Mouse (Mus musculus) liver, postnatal 0 days (tissue): ENCODE results near the gene Myl10.

ENCODE experiments used
- CTCF ChIP-seq: sonication (generic); IDR thresholded peaks from 2 replicates; pipeline ENCODE4 v1.5.1; 2016; ENCODE audit warnings: antibody characterized with exemption, low read depth
- EP300 ChIP-seq: IDR thresholded peaks from 2 replicates; pipeline ENCODE4 v1.6.1; 2016; ENCODE audit warnings: antibody characterized with exemption, low read depth, mild to moderate bottlenecking

DNA sequence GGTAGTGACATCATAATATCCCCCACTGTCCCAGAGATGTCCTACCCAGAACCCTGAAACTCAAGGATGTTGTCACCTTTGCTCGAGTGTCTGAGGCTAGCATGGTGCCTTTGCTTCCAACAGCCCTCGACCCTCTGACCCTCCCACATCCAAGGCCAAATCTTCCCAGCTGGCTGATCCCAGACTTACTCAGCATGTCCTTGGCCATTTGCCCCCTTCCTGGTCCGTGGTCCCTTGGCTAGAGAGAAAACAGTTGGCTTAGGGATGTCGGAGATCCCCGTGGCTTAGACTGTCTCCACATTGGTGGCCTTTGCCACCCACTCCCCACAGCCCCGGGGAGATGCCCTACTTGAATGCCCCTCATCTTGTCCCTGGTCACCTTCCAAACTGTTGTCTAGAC lies 4.1 kb upstream of the Myl10 start:
- TF ChIP-seq CTCF (no peak), EP300 (no peak)
